Mouse (Mus musculus) MEL (cell line): ENCODE measurements around the gene Mark2.

Experiments used
- CTCF ChIP-seq, 3 experiments: IDR thresholded peaks in 2 of 3; conservative IDR thresholded peaks in 1 of 3; 2 replicates each; pipeline ENCODE4 v1.5.1; 2011 to 2012; ENCODE audit warnings: low read length in 3 of 3, low read depth in 2 of 3, mild to moderate bottlenecking in 2 of 3, improper control_type of control experiment in 1 of 3, inconsistent platforms in 1 of 3, mixed read lengths in 1 of 3, moderate library complexity in 1 of 3; ENCODE audit not compliant: control insufficient read depth in 1 of 3, insufficient read depth in 1 of 3, poor library complexity in 1 of 3, severe bottlenecking in 1 of 3
- TCF12 ChIP-seq: IDR thresholded peaks from 2 replicates; pipeline ENCODE4 v1.6.1; 2014; ENCODE audit warnings: low read depth, mild to moderate bottlenecking, inconsistent platforms, low read length, improper control_type of control experiment, moderate library complexity

GRCm38 (mm10) chr19:7342646-7343045, 986 bp upstream of the Mark2 start:
- no peak for TF ChIP-seq CTCF (IDR thresholded peaks at IDR 0.05 in 2 of 3, conservative IDR thresholded peaks at IDR 0.05 in 1 of 3; ENCODE audit: control insufficient read depth in 1 of 3, insufficient read depth in 1 of 3, low read depth in 2 of 3, low read length in 3 of 3, poor library complexity in 1 of 3, severe bottlenecking in 1 of 3)
- TF ChIP-seq TCF12: no peak
